26 mouse cellular contexts compared by ENCODE assay signal in the genomic region with DNA sequence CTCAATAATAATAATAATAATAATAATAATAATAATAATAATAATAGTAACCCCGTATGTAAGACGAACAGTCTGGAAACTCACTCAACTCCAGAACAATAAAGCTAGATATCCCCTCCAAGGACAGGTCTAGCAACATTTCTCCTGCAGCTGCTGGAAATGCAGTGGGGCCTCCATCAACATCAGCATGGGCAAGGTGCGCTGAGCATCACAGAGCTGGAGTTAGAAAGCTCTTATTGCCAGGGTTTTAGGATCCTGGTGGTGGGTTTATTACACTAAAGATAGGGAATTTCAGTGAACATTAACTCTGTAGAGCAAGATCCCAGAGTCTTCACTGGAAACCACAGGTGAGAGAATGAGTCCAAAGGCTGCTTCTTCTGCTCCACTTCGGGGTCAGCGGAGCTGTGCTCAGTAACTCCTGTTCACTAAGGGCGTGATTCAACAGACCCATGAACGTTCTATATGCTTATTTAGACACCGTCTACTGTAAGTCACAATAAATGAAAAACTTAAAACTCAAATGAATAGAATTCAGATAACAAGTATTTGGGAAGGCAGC.
DNase-seq lines count a peak whose midpoint lies in the region; ATAC-seq and TF ChIP-seq lines count a peak whose summit lies in the region.
"Had no signal": no experiment of that assay in that cellular context is flagged by ENCODE, and none has a peak within 500 bp of the region (broad histone marks: within the 10 kb centered on the region; RNA-seq: fewer than 3 reads in every experiment).

No protein-coding gene starts in this region.

- no peak overlapping the region for H3K9ac ChIP-seq in intestine, embryonic 16.5 days (ENCODE audit: low read depth, low read length)
- H3K9ac ChIP-seq: embryonic facial prominence, embryonic 13.5 days; forebrain, embryonic 13.5 days; heart, embryonic 13.5 days; hindbrain, embryonic 14.5 days had no signal

- H3K27me3 ChIP-seq in kidney, adult 2 months (replicated peaks; ENCODE audit: control insufficient read depth, insufficient read depth, low read length) = no peaks in the 10 kb centered on the region
- H3K27me3 ChIP-seq in intestine, embryonic 16.5 days (replicated peaks; ENCODE audit: control insufficient read depth, insufficient read depth, low read length) = no peaks in the 10 kb centered on the region
- H3K27me3 ChIP-seq: embryonic facial prominence, embryonic 13.5 days; forebrain, embryonic 13.5 days; heart, embryonic 13.5 days had no signal

- H3K4me3 ChIP-seq in kidney, adult 2 months (ENCODE audit: insufficient read depth, low read depth, low read length) = no peak overlapping the region
- no peak overlapping the region for H3K4me3 ChIP-seq in intestine, embryonic 16.5 days (ENCODE audit: low read length)
- H3K4me3 ChIP-seq: embryonic facial prominence, embryonic 10.5 days; embryonic facial prominence, embryonic 13.5 days; erythroblast, embryonic 14.5 days; forebrain, embryonic 13.5 days; gastrocnemius, adult 2 months; heart, embryonic 13.5 days had no signal

- H3K4me2 ChIP-seq in intestine, embryonic 16.5 days (ENCODE audit: low read depth, low read length) = no peak overlapping the region
- H3K4me2 ChIP-seq: embryonic facial prominence, embryonic 13.5 days; forebrain, embryonic 13.5 days; heart, embryonic 13.5 days; hindbrain, embryonic 14.5 days had no signal

- no peaks in the 10 kb centered on the region for H3K36me3 ChIP-seq in kidney, adult 2 months (ENCODE audit: control insufficient read depth, insufficient read depth, low read length)
- no peaks in the 10 kb centered on the region for H3K36me3 ChIP-seq in intestine, embryonic 16.5 days (ENCODE audit: control insufficient read depth, insufficient read depth, low read length)
- H3K36me3 ChIP-seq: embryonic facial prominence, embryonic 10.5 days; embryonic facial prominence, embryonic 13.5 days; heart, embryonic 13.5 days had no signal

- no peaks in the 10 kb centered on the region for H3K9me3 ChIP-seq in intestine, embryonic 16.5 days (ENCODE audit: control insufficient read depth, low read length)
- H3K9me3 ChIP-seq: embryonic facial prominence, embryonic 10.5 days; embryonic facial prominence, embryonic 13.5 days; forebrain, embryonic 13.5 days; heart, embryonic 13.5 days had no signal

- WGBS in kidney, adult 2 months = 75% methylated on average over 8 of the region's 8 CpGs
- WGBS in intestine, embryonic 16.5 days = 64% methylated on average over 8 of the region's 8 CpGs

- no peaks in the 10 kb centered on the region for H3K4me1 ChIP-seq in kidney, adult 2 months (ENCODE audit: control insufficient read depth, insufficient read depth, low read length)
- peaks cover 10% of the 10 kb centered on the region; the same call in 1 of the 2 replicates for H3K4me1 ChIP-seq in intestine, embryonic 16.5 days (ENCODE audit: control insufficient read depth, insufficient read depth, low read length)
- H3K4me1 ChIP-seq: embryonic facial prominence, embryonic 13.5 days; forebrain, embryonic 13.5 days had no signal

- H3K27ac ChIP-seq in kidney, adult 2 months (ENCODE audit: insufficient read depth, low read depth, low read length) = no peak overlapping the region
- H3K27ac ChIP-seq in intestine, embryonic 16.5 days (ENCODE audit: low read length) = no peak overlapping the region
- H3K27ac ChIP-seq: embryonic facial prominence, embryonic 10.5 days; embryonic facial prominence, embryonic 13.5 days; forebrain, embryonic 13.5 days; heart, embryonic 13.5 days; hindbrain, embryonic 14.5 days; hindbrain, postnatal 0 days had no signal

- no peak for TF ChIP-seq CTCF in kidney, adult 2 months (conservative IDR thresholded peaks at IDR 0.05; ENCODE audit: insufficient read depth, insufficient read length, low read depth, low read length)

- peak; percentile 96 for ATAC-seq in intestine, embryonic 16.5 days
- no peak for ATAC-seq in frontal cortex, adult (ENCODE audit: low TSS enrichment)
- ATAC-seq: CD4-positive, CD25-positive, alpha-beta regulatory T cell, adult 4 months; forebrain, embryonic 13.5 days; forebrain, embryonic 16.5 days; hindbrain, postnatal 0 days had no signal

- peak; percentile 63 for DNase-seq in kidney, adult 2 months
- no peak for DNase-seq in kidney, postnatal 4 days
- peak; percentile 30 to 32 for DNase-seq in kidney, postnatal 36 days
- no peak for DNase-seq in kidney, postnatal 10 days
- DNase-seq: adrenal gland, adult 2 months; adrenal gland, postnatal 14 days; cerebellum, adult 11 months; cerebellum, adult 2 months; cerebellum, postnatal 10 days; cerebellum, postnatal 36 days; embryo, embryonic 11 days; gastrocnemius, adult 2 months; gastrocnemius, postnatal 14 days; heart, postnatal 14 days; heart, postnatal 4 days had no signal

- no peak for TF ChIP-seq POLR2A in kidney, adult 2 months (IDR thresholded peaks at IDR 0.05; ENCODE audit: low read depth, low read length)

Comparison
In these comparisons a context has a peak if more than half of its experiments do, and no peak if none do; other contexts are left out.
1. DNase-seq: peak in kidney, adult 2 months (single experiment) and kidney, postnatal 36 days (2 of 2); none in kidney, postnatal 4 days (0 of 2) and kidney, postnatal 10 days (single experiment).